Mouse (Mus musculus) embryonic facial prominence, embryonic 11.5 days (tissue): ENCODE measurements at regions not wholly inside any gene's neighbourhood (a gene's known extent, or its start where the extent isn't known, plus 50 kb on each side); places are given as distances from the start of the nearest gene placed in this dataset.
"Not testable (repeated sequence)": the region's sequence is repeated elsewhere in the genome, so short reads cannot be mapped to it uniquely, and the experiment has no call there.

ENCODE experiments used
- ATAC-seq: fragments of 200-750 bp; cut with Nextera tagmentation; replicated peaks from 2 replicates; pipeline ENCODE4 v1.8.0; 2017; ENCODE audit warnings: low read depth; ENCODE audit not compliant: insufficient number of reproducible peaks, low FRiP score, low TSS enrichment
- DNase-seq: peaks from one replicate; pipeline ENCODE4 v3.0.0-alpha.2; 2015; ENCODE audit warnings: low spot score
- H3K27ac ChIP-seq: fragments of 300-500 bp; sonication (generic); replicated peaks from 2 replicates; pipeline ENCODE4 v1.5.1; 2014; ENCODE audit warnings: mild to moderate bottlenecking, low read depth, low read length, control low read depth
- H3K27me3 ChIP-seq: fragments of 300-500 bp; sonication (generic); 2 replicates; pipeline ENCODE4 v1.6.1; 2014; ENCODE audit warnings: mild to moderate bottlenecking, low read length, moderate library complexity, mixed read lengths; ENCODE audit not compliant: control insufficient read depth, insufficient read depth
- H3K36me3 ChIP-seq: fragments of 300-500 bp; sonication (generic); replicated peaks from 2 replicates; pipeline ENCODE4 v1.6.1; 2014; ENCODE audit warnings: low read depth, mild to moderate bottlenecking, low read length, moderate library complexity, mixed read lengths; ENCODE audit not compliant: control insufficient read depth, insufficient read depth
- H3K4me1 ChIP-seq: fragments of 300-500 bp; sonication (generic); 2 replicates; pipeline ENCODE4 v1.6.1; 2014; ENCODE audit warnings: low read length, mixed read lengths; ENCODE audit not compliant: control insufficient read depth, insufficient read depth
- H3K4me2 ChIP-seq: fragments of 300-500 bp; sonication (generic); 2 replicates; pipeline ENCODE4 v1.6.1; 2014; ENCODE audit warnings: low read depth, mild to moderate bottlenecking, control low read depth, low read length, moderate library complexity
- H3K4me3 ChIP-seq: fragments of 300-500 bp; sonication (generic); 2 replicates; pipeline ENCODE4 v1.5.1; 2014; ENCODE audit warnings: low read depth, low read length, control low read depth
- H3K9ac ChIP-seq: fragments of 300-500 bp; sonication (generic); replicated peaks from 2 replicates; pipeline ENCODE4 v1.6.1; 2014; ENCODE audit warnings: mild to moderate bottlenecking, control low read depth, low read length
- H3K9me3 ChIP-seq: fragments of 300-500 bp; sonication (generic); replicated peaks from 2 replicates; pipeline ENCODE4 v1.6.1; 2016; ENCODE audit warnings: mild to moderate bottlenecking, low read length, inconsistent platforms, mixed read lengths; ENCODE audit not compliant: control insufficient read depth
- WGBS: fragments of 180-500 bp; shearing (Covaris S2); extraction: QIAGEN DNeasy Blood & Tissue Kit; methylation state at CpG from one replicate; pipeline ENCODE4 v1.1.7; 2014; 5-methylcytosine and 5-hydroxymethylcytosine counted together

- not testable (repeated sequence) for H3K9me3 ChIP-seq, ATAC-seq, H3K36me3 ChIP-seq, H3K27me3 ChIP-seq, H3K4me1 ChIP-seq, H3K4me2 ChIP-seq, H3K9ac ChIP-seq, H3K27ac ChIP-seq, H3K4me3 ChIP-seq
- peak; percentile 2 for DNase-seq
- WGBS = 3% methylated on average over 1 of the region's 1 CpGs
Measured at GRCm38 (mm10) chr11:121965911-121966310, 135.9 kb downstream of the Ptchd3 start.
